Comparison of ENCODE assay signal across 31 mouse cellular contexts in the genomic region with DNA sequence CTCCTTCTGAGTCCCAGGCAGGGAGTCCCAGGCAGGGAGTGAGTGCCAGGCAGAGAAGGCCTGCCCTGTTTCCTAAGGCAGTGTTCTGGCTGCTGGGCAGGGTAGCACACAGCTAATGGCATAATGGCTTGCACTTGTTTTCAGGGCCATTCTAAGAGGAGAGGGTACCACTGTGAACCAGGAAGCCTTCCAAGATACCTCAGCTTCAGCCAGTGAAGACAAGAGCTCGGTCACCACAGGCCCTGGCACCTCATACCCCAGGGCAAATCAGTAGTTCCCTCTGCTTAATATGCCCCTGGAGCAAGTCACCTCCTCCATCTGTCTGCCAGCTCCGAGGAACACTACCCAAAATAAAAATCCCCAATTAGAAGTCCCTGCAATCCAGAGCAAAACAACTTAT. TPM values are rescaled to one million over a fixed set of nuclear protein-coding genes. Genes with fewer than 3 reads are reported as not detected.
DNase-seq lines count a peak whose midpoint lies in the region; ATAC-seq and TF ChIP-seq lines count a peak whose summit lies in the region.
"Had no signal": no experiment of that assay in that cellular context is flagged by ENCODE, and none has a peak within 500 bp of the region (broad histone marks: within the 10 kb centered on the region; RNA-seq: fewer than 3 reads in every experiment).

No protein-coding gene starts in this region.

- WGBS in cerebellum, adult 2 months, result 9% methylated on average over 2 of the region's 2 CpGs
- 77% methylated on average over 2 of the region's 2 CpGs for WGBS in forebrain, embryonic 14.5 days

- no peak for DNase-seq in cerebellum, postnatal 4 days (ENCODE audit: low spot score in 2 of 2)
- DNase-seq in left cerebral cortex, postnatal 14 days (ENCODE audit: low spot score in 2 of 2), result peak; percentile 22 to 28
- DNase-seq in left cerebral cortex, adult 18-20 months (ENCODE audit: low spot score in 2 of 2), result no peak
- peak; percentile 61 to 77 for DNase-seq in cerebellum, adult 2 months
- peak; percentile 55 to 56 for DNase-seq in cerebellum, postnatal 25 days
- DNase-seq in forebrain, embryonic 14.5 days (ENCODE audit: low spot score), result no peak
- no peak for DNase-seq in neural tube, embryonic 10.5 days (ENCODE audit: extremely low spot score, low spot score)
- DNase-seq: adrenal gland, adult 8-10 months; embryo, embryonic 11 days; gastrocnemius, postnatal 14 days; heart, adult 18-20 months; heart, postnatal 36 days; kidney, adult 18-20 months; kidney, postnatal 4 days; liver, postnatal 0 days; thymus, adult 18-20 months; thymus, postnatal 36 days had no signal

- H3K9me3 ChIP-seq in forebrain, embryonic 14.5 days (replicated peaks; ENCODE audit: control insufficient read depth, low read length), result no peaks in the 10 kb centered on the region
- H3K9me3 ChIP-seq: embryonic facial prominence, embryonic 13.5 days; forebrain, embryonic 15.5 days; heart, embryonic 15.5 days; hindbrain, embryonic 13.5 days; neural tube, embryonic 15.5 days had no signal

- no peak overlapping the region for H3K4me2 ChIP-seq in forebrain, embryonic 14.5 days (ENCODE audit: low read length)
- H3K4me2 ChIP-seq: embryonic facial prominence, embryonic 13.5 days; forebrain, embryonic 15.5 days; heart, embryonic 15.5 days; hindbrain, embryonic 13.5 days; midbrain, embryonic 11.5 days; neural tube, embryonic 15.5 days had no signal

- intact Hi-C loops in left cerebral cortex, postnatal 14 days (cut with DNase I), result no loop called here

- no peak for TF ChIP-seq POLR2A in cerebellum, adult 2 months (IDR thresholded peaks at IDR 0.05; ENCODE audit: borderline replicate concordance, insufficient read depth, low read length)

- peaks cover 29% of the 10 kb centered on the region for H3K4me1 ChIP-seq in cerebellum, adult 2 months (ENCODE audit: control insufficient read depth, insufficient read depth, low read length)
- H3K4me1 ChIP-seq in forebrain, embryonic 14.5 days (ENCODE audit: control insufficient read depth, insufficient read depth, low read length), result no peaks in the 10 kb centered on the region
- H3K4me1 ChIP-seq: embryonic facial prominence, embryonic 13.5 days; heart, embryonic 15.5 days had no signal

- ATAC-seq in cerebellum, adult (ENCODE audit: insufficient number of reproducible peaks, low FRiP score, low TSS enrichment), result peak; percentile 69
- ATAC-seq in forebrain, embryonic 14.5 days, result no peak
- ATAC-seq: activated CD4-positive, CD25-positive, alpha-beta regulatory T cell, adult 4 months; forebrain, embryonic 15.5 days; liver, postnatal 0 days; lung, postnatal 0 days had no signal

- H3K4me3 ChIP-seq in cerebellum, adult 2 months (replicated peaks; ENCODE audit: insufficient read depth, low read depth, low read length), result no peak overlapping the region
- no peak overlapping the region for H3K4me3 ChIP-seq in forebrain, embryonic 14.5 days (ENCODE audit: low read depth, low read length)
- H3K4me3 ChIP-seq: embryonic facial prominence, embryonic 13.5 days; erythroblast, embryonic 14.5 days; forebrain, embryonic 15.5 days; heart, embryonic 15.5 days; hindbrain, embryonic 13.5 days; neural tube, embryonic 15.5 days had no signal

- H3K27me3 ChIP-seq in cerebellum, adult 2 months (ENCODE audit: control insufficient read depth, insufficient read depth, low read length), result no peaks in the 10 kb centered on the region
- no peaks in the 10 kb centered on the region for H3K27me3 ChIP-seq in forebrain, embryonic 14.5 days (replicated peaks; ENCODE audit: control insufficient read depth, insufficient read depth, low read length)
- H3K27me3 ChIP-seq: forebrain, embryonic 15.5 days had no signal

- TF ChIP-seq CTCF in cerebellum, adult 2 months (IDR thresholded peaks at IDR 0.05; ENCODE audit: borderline replicate concordance, insufficient read depth, low read depth, low read length), result no peak

- no peak overlapping the region for H3K9ac ChIP-seq in forebrain, embryonic 14.5 days (ENCODE audit: low read length)
- H3K9ac ChIP-seq: embryonic facial prominence, embryonic 13.5 days; forebrain, embryonic 15.5 days; heart, embryonic 15.5 days; hindbrain, embryonic 13.5 days; liver, postnatal 0 days; neural tube, embryonic 15.5 days had no signal

- H3K36me3 ChIP-seq in forebrain, embryonic 14.5 days (ENCODE audit: control insufficient read depth, insufficient read depth, low read length), result no peaks in the 10 kb centered on the region
- H3K36me3 ChIP-seq: embryonic facial prominence, embryonic 13.5 days; forebrain, embryonic 15.5 days; heart, embryonic 15.5 days; hindbrain, embryonic 13.5 days; neural tube, embryonic 15.5 days had no signal

- H3K27ac ChIP-seq in cerebellum, adult 2 months (ENCODE audit: insufficient read depth, low read length), result peak overlapping the region; percentile 70
- no peak overlapping the region for H3K27ac ChIP-seq in forebrain, embryonic 14.5 days (ENCODE audit: low read depth, low read length)
- H3K27ac ChIP-seq: embryonic facial prominence, embryonic 13.5 days; forebrain, embryonic 15.5 days; heart, embryonic 15.5 days; hindbrain, embryonic 13.5 days; macrophage; neural tube, embryonic 15.5 days had no signal

RNA-seq across cellular contexts. Expression of gene Egr4, which starts 9.4 kb away (rescaled TPM):
- total RNA-seq in left cerebral cortex, postnatal 14 days (2021), result 10 to 100 TPM; 50.3 to 64.1 TPM
- total RNA-seq in left cerebral cortex, adult 18-20 months (2021), result 10 to 100 TPM; 52.1 to 74.8 TPM
- polyA plus RNA-seq in cerebellum, adult 2 months (2012; rRNA removed), result 8.3 and 9.8 TPM in 2 replicates
- not detected in 2 replicates for polyA plus RNA-seq in forebrain, embryonic 14.5 days (2014; fragmentation: Nextera tagmentation; extraction: Ambion mirVana)
- total RNA-seq: adrenal gland, adult 8-10 months; gastrocnemius, postnatal 14 days; heart, adult 18-20 months; heart, postnatal 36 days; liver, adult 2 months had no signal
- polyA plus RNA-seq: activated CD4-positive, CD25-positive, alpha-beta regulatory T cell, adult 4 months; embryonic facial prominence, embryonic 13.5 days; erythroblast, embryonic 14.5 days; forebrain, embryonic 15.5 days; heart, embryonic 15.5 days; hindbrain, embryonic 13.5 days; limb, embryonic 11.5 days; liver, adult 2 months; liver, postnatal 0 days; lung, postnatal 0 days; macrophage; midbrain, embryonic 11.5 days; stomach, embryonic 16.5 days had no signal

RNA-seq across cellular contexts. Expression of gene Fbxo41, which starts 20.0 kb away (rescaled TPM):
- 100 to 1,000 TPM; 119 to 126 TPM for total RNA-seq in left cerebral cortex, postnatal 14 days (2021)
- total RNA-seq in left cerebral cortex, adult 18-20 months (2021), result 10 to 100 TPM; 91.2 to 92.5 TPM
- 32.9 and 33.8 TPM in 2 replicates for polyA plus RNA-seq in cerebellum, adult 2 months (2012; rRNA removed)
- polyA plus RNA-seq in forebrain, embryonic 14.5 days (2014; fragmentation: Nextera tagmentation; extraction: Ambion mirVana), result 4.7 and 5.4 TPM in 2 replicates
- total RNA-seq: heart, adult 18-20 months; heart, postnatal 36 days; liver, adult 2 months had no signal
- polyA plus RNA-seq: erythroblast, embryonic 14.5 days; liver, adult 2 months; liver, postnatal 0 days; lung, postnatal 0 days; macrophage had no signal

Comparison
In these comparisons a context has a peak if more than half of its experiments do, and no peak if none do; other contexts are left out.
1. DNase-seq: peak in left cerebral cortex, postnatal 14 days (2 of 2), cerebellum, adult 2 months (2 of 2) and cerebellum, postnatal 25 days (2 of 2); none in cerebellum, postnatal 4 days (0 of 2), left cerebral cortex, adult 18-20 months (0 of 2), forebrain, embryonic 14.5 days (single experiment) and neural tube, embryonic 10.5 days (single experiment).